Mouse (Mus musculus): ENCODE results near the gene Sema4d.
A peak's percentile ranks its signal among the peaks of the same experiment; 100 is the strongest.
"Not testable (repeated sequence)": the region's sequence is repeated elsewhere in the genome, so short reads cannot be mapped to it uniquely, and the experiment has no call there.

Sema4d gene

GRCm38 (mm10) chr13:51685290-51685966 lies 108.1 kb downstream of the Sema4d start:
- DNase-seq (ENCODE audit: low read depth in 1 of 2, low spot score in 2 of 2) = no peak

- DNase-seq (ENCODE audit: low read depth in 1 of 2, low spot score in 2 of 2) = no peak
Measured at GRCm38 (mm10) chr13:51681634-51682033, 111.9 kb downstream of the Sema4d start.

- DNase-seq (ENCODE audit: low read depth in 1 of 2, low spot score in 2 of 2) = no peak
Measured at GRCm38 (mm10) chr13:51681076-51681475, 112.5 kb downstream of the Sema4d start.

DNA sequence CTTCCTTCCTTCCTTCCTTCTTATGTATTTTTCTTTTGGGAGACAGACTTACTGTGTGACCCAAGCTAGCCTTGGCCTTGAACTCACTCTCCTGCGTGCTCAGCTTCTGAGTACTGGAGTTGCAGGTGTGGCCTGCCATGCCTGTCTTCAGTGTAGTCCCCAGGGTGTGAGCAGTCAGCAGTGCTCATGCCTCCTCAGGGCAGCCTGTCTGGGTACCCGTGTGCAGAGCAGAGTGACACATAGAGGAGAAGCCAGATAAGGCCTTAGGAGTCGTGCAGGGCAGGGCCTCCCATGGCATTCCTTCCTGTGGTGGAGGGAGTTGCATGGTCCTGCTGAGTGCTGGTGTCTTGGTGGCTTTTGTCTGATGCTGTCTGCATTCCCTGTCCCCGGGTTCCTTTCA lies 114.2 kb downstream of the Sema4d start:
- no peak for DNase-seq (ENCODE audit: low read depth in 1 of 2, low spot score in 2 of 2)

GRCm38 (mm10) chr13:51678687-51679086 lies 114.9 kb downstream of the Sema4d start:
- DNase-seq (ENCODE audit: low read depth in 1 of 2, low spot score in 2 of 2) = no peak

DNA sequence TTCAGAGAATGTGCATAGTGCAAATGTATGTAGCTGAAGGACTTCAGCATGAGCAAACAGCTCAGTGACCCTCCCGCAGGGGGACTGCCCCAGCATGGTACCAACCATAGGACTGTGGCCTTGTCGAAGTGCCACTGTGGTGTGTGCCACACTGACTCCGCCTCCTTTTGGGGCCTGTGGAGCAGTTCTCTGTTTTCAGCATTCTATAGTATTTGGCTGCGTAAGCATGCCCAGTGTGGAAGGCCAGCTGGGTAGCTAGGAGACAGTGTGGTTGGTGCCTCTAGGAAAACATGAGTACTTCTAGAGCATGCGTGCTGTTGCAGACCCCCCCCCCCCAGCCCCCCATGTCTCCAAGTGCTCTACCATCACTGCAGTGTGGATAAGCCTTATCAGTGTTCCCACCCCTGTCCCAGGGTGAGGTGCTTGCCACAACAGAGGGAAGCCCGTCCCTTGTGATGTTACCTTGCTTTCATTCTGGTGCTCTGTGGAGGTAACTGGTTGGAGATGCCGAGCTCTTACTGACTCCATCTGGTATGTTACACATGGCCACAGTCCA lies 115.8 kb downstream of the Sema4d start:
- no peak for DNase-seq (ENCODE audit: low read depth in 1 of 2, low spot score in 2 of 2)

GRCm38 (mm10) chr13:51677041-51677440 lies 116.5 kb downstream of the Sema4d start:
- DNase-seq (ENCODE audit: low read depth in 1 of 2, low spot score in 2 of 2) = no peak

DNA sequence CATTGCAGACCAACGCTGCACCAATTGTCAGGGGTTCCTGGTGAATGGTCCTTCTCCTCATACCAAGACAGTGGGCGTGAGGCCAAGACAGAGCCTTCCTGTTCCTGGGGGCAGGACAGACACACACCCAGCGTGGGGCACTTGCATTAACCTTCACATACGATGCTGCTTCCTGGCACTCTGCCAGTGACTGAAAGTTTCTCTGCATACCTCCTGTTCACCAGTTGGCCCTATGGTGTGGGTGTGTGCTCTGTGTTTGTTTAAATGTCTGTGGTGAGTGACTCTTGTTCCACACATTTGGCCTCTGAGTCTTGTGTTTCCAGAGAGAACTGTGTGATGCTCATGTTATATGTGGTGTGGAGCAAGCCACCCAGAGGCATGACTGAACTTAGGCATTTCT lies 116.9 kb downstream of the Sema4d start:
- no peak for DNase-seq (ENCODE audit: low read depth in 1 of 2, low spot score in 2 of 2)

DNA sequence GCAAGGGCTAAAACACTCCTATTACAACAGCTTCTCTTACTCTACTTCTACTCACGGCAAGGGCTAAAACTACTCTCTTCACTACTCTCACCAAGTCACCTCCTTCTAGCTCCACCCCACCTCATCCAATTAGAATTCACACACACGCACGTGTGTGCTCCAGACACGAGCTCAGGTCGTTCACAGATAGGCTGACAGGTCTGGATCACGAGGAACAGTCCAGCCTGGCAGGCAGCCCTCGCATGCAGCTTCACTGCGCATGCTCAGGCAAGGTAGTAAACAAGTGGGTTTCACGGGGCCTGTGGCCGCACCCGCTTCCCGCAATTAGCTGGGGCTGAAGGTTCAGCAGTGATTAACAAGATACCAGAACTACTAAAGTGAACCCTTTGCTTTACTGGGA lies 125.4 kb downstream of the Sema4d start:
- DNase-seq (ENCODE audit: low read depth in 1 of 2, low spot score in 2 of 2) = not testable (repeated sequence)

- no peak for DNase-seq (ENCODE audit: low read depth in 1 of 2, low spot score in 2 of 2)
Measured at GRCm38 (mm10) chr13:51663561-51663960, 130.0 kb downstream of the Sema4d start.

GRCm38 (mm10) chr13:51659573-51659972 lies 134.0 kb downstream of the Sema4d start:
- DNase-seq (ENCODE audit: low read depth in 1 of 2, low spot score in 2 of 2) = no peak

DNA sequence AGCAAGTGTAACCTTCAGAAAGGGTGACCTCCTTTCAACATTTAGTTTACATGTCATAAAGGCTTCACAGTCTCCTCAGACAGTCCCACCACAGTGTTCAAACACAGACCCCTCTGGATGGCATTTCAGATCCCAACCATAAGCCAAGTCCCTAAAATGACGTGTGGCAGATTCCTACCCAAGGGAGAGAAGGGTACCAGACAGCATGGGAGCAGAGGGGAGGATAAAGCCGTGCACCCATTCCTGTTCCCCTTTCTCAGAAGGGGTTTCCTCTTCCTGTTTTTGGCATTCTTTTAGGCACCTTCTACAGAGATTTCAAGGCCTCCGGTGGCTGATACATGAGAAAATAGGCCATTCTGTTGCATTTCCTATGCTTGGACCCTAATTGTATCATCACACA lies 135.5 kb downstream of the Sema4d start:
- no peak for DNase-seq (ENCODE audit: low read depth in 1 of 2, low spot score in 2 of 2)

DNA sequence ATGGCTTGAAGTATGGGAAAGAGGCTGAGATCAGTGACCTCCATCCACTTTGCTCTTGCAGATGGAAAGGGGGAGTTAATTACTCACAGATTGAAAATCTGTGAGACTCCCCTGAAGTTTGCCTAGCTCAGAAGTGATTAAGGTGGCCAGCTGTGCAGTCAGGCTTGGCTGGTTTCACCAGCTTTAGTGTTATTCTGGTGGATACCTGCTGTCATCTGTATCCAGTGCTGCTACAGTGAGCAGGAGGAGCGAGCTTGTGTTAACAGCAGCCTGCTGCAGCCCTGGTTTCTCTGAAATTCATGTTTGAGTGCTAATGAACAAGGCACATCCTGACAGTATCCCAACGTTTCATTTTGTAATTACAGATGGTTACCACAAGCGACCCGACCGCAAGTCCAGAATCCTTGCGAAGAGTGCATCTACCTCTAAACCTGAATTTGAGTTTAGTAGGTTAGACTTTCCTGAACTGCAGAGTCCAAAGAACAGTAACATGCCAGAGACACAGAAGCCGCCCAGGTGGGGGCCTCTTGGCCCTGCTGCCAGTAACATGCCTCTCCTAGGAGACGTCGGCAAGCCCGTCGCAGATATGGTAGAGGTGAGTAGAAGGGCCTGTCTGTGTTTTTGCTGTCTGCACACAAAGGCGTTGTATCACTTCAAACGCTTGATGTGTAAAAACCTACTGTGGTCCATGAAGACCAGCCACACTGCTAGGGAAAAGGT lies 136.9 kb downstream of the Sema4d start:
- no peak for DNase-seq (ENCODE audit: low read depth in 1 of 2, low spot score in 2 of 2)

- no peak for DNase-seq (ENCODE audit: low read depth in 1 of 2, low spot score in 2 of 2)
Measured at GRCm38 (mm10) chr13:51653961-51654360, 139.6 kb downstream of the Sema4d start.

DNA sequence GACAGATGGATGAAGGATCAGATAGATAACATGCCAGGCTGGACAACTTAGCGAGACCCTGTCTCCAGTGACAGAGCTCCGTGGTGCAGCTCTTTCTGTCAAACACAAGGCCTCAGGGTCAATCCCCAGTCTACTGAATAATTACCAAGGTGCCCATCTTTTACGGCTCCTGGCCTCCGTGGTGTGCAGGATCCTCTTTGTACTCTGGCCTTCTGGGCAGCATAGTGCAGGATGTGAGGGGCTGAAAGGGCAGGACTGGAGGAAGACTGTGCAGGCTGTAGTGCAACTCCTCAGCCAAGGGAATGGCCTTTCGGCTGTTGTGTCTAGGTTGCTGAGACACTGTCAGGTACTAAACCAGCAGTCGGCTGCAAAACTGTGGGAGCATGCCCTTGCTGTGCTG lies 140.4 kb downstream of the Sema4d start:
- no peak for DNase-seq (ENCODE audit: low read depth in 1 of 2, low spot score in 2 of 2)

GRCm38 (mm10) chr13:51651408-51652064 lies 142.0 kb downstream of the Sema4d start, which contains the start of gene Secisbp2:
Gene Secisbp2, plus strand, starts transcription at chr13:51651697.
- DNase-seq (ENCODE audit: low read depth in 1 of 2, low spot score in 2 of 2) = peak; percentile 82 to 88

DNA sequence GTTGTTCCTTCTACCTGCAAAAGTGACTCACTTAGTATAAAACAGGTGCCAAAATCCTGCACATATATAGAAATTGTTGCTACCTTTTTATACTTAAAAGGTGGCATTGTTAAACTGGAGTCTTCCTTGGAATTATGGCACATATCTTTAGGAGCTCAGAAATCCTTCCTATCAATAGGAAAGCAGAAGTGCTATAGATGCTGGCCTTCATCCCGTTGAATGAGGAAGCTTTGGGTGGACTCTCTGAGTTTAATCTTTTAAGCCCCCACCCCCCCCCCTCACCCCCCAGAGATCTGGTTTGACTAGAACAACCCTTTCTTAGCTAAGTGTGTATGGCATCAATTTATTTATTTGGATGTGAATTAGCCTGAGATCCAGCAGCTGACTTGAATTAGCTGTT lies 143.8 kb downstream of the Sema4d start:
- no peak for DNase-seq (ENCODE audit: low read depth in 1 of 2, low spot score in 2 of 2)

GRCm38 (mm10) chr13:51648237-51648636 lies 145.3 kb downstream of the Sema4d start:
- no peak for DNase-seq (ENCODE audit: low read depth in 1 of 2, low spot score in 2 of 2)

DNA sequence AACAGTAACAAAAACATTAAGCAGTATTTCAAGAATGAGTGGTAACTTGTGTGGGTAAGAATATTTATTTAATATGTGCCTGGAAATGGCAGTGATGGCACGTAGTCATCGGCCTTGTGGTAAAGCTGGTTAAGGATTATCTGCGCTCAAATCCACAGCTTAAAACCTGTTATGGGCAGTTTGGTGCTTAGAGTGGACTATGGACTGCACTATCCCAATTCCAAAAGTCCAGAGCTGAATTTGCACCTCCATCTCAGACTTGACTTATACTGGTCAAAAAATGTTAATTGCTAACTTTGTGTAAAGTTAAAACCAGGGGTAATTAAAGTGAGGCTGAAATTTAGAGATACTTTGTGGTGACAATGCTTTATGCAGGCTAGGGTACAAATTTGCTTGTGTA lies 145.8 kb downstream of the Sema4d start:
- no peak for DNase-seq (ENCODE audit: low read depth in 1 of 2, low spot score in 2 of 2)

GRCm38 (mm10) chr13:51646362-51647027 lies 147.1 kb downstream of the Sema4d start:
- DNase-seq (ENCODE audit: low read depth in 1 of 2, low spot score in 2 of 2) = no peak

DNA sequence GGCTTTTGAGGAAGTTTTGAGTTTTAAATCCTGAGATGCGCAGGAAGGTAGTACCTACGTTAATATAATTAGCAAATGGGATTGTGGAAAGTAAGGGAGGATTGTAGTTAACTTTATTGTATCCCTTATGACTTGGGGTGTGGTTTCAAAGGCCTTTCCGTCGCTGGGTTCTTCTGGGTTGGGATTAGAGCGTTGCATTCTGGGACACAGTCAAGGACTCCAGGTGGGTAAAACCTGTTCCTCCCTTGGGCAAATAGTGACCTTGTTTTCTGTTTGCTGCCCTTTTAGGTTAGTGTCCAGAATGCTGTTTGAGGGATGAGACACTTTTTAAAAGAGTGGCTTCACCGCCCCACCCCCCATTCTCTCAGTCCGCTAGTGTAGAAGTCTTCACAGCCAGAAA lies 147.7 kb downstream of the Sema4d start:
- DNase-seq (ENCODE audit: low read depth in 1 of 2, low spot score in 2 of 2) = no peak
